Mouse (Mus musculus) neural tube, postnatal 0 days (tissue): ENCODE data around the gene Sgms2. TPM values are rescaled to one million over a fixed set of nuclear protein-coding genes. Genes with fewer than 3 reads are reported as not detected.

Experiments
- polyA plus RNA-seq: library from polyadenylated mRNA; unstranded; fragments of >200 nt; fragmentation: Nextera tagmentation; extraction: Ambion mirVana; gene quantifications from 2 replicates; pipeline ENCODE4 v1.2.1, GENCODE M21; 2015

Gene Sgms2
- polyA plus RNA-seq = 3.0 and 3.2 TPM in 2 replicates

GRCm38 (mm10) chr3:131491361-131491925 is at the start of gene Sgms2:
Sgms2 (minus strand) TSS chr3:131491411.

GRCm38 (mm10) chr3:131302452-131303319 is 188.5 kb downstream of the Sgms2 start, which contains the start of gene Cyp2u1:
Cyp2u1 (minus strand) TSS chr3:131303227.

GRCm38 (mm10) chr3:131271559-131272373 is 219.4 kb downstream of the Sgms2 start, which contains the start of gene Hadh:
Hadh (minus strand) TSS chr3:131272101.

Other genes with a start within 250 kb of the Sgms2 start
- gene Hadh, start 219.3 kb downstream of the Sgms2 start, polyA plus RNA-seq = 37.9 and 38.3 TPM in 2 replicates
- gene Cyp2u1, start 188.2 kb downstream of the Sgms2 start, polyA plus RNA-seq = 11.4 and 15.4 TPM in 2 replicates
- gene Papss1, start 73.4 kb upstream of the Sgms2 start, polyA plus RNA-seq = 122 and 128 TPM in 2 replicates